Mouse (Mus musculus): ENCODE measurements around the gene 1810010D01Rik. TPM values are rescaled to one million over a fixed set of nuclear protein-coding genes. Genes with fewer than 3 reads are reported as not detected.

1810010D01Rik gene
- total RNA-seq (2022) = 1 to 10 TPM in 2 of 4 experiments, under 1 TPM in 1, not detected in 1; 0.62 to 1.6 (median 1.3) TPM

DNA sequence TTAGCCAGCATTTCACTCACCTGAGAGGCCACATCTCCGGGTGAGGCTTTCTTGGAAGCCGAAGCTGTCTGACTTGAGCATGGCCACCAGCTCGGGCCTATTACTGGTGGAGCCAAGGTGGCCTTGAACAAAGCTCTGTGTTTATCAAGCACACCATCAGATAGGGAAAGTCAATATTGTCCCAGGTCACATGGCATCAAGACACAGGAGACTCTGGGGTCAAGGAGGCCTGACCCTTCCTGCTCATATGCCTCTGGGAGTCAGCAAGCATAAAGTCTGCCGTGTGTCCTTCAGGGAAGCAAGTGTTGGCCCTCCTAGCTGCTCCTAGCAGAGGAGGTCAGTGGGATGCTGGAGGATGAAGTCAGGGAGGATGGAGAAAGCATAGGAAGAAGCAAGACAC lies at the start of gene 1810010D01Rik:
1810010D01Rik (minus strand) TSS at position 114 of the 400 bp plus-strand sequence.
- no peak for DNase-seq (ENCODE audit: low spot score in 2 of 2)

DNA sequence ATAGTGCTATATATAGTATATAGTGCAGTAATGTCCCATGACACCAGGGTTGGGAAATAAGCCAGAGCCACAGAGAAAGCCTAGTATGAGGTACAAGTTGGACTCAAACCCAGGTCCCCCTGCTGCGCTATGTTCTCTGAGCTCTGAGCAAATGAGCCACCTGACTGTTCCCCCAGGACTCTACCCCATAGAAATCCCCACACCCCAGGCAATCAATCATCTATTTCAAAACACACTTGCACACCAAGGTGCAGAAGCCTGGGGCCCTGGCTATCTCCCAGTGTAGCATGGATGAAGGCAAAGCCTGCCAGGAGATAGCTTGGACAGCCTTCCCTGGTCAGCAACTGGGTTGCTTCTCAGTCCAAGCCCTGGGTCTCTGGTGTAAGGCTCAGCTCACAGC lies 48.2 kb upstream of the 1810010D01Rik start:
- no peak for DNase-seq (ENCODE audit: low spot score in 2 of 2)

DNA sequence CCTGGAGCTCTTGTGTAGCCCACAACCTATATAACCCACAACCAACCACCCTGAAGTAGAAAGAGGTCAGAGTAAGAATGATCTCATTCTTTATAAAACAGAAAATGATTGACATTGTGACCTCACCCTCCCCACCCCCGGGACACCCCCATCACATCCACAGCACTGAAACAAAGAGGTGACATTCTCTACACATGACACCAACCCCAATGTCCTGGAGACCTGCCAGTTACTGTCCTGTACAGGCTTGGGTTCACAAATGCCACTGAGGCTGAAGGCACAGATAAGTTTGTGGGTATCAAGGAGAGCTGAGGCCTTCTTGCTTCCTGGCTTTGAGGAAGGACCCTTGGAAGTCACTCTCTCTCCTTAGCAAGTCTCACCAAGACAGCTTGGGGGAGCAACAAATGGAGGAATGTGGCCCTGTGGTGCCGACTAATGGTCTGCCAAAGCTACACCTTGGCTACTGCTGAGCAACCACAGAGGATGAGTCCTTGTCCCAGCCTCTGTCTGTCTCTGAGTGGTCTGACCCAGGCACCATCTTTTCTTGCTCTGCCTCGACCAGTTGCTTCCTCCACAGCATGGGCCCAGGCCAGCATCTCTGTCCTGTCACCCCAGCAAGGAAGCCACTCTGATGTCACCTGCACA lies 46.2 kb upstream of the 1810010D01Rik start:
- no peak for DNase-seq (ENCODE audit: low spot score in 2 of 2)

DNA sequence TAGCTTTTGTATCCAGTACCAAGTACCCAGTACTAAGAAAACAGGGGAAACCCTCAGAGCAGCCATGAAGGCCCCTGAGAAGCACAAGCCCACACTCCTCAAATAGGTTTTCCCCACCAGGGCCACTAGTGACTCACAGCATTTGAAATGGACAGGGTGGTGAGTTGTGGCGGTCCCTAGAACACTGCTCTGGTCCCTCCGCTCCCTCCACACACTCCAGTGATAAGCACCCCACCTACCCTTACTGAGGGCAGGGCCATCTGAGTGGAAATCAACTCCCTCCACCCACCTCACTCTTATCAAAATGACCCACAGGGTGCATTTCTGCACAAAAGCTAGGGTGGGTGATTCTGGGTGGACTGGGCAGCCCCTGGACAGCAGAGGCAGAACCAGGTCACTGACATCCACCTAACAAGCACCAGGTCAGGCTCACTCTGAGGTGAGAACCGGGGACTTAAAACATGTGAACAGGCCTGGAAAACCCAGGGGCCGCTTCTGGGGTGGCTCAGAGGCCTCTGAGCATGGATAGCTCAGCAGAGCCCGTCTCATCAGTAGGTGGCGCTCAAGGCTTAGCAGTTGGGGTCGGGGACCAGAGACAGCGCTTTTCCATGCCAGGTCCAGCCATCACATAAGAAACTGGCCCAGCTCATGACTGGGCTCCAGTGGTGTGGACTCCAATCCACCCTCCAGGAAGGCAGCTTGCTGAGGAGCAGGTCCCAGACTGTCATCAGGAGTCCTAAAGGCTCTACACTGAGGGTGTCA lies 45.0 kb upstream of the 1810010D01Rik start:
- DNase-seq (ENCODE audit: low spot score in 2 of 2) = peak; percentile 43 to 82

DNA sequence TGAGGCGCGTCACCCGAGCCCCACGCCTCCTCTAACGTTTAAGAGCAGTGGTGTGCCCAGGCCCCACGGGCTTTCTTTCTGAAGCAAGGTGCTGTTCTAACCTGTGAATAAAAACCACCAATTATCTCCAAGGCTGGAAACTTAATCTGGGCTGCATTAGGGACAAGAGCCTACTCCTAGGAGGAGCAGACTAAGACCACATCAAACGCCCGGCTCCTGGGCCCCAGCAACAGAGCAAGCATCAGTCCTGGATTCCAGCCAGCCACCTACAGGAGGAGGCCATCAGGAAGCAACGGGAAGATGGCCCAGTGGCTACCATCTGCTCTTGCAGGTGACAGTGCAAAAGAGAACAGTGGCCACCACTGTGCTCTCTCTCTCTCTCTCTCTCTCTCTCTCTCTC lies 42.3 kb upstream of the 1810010D01Rik start:
- DNase-seq (ENCODE audit: low spot score in 2 of 2) = no peak

DNA sequence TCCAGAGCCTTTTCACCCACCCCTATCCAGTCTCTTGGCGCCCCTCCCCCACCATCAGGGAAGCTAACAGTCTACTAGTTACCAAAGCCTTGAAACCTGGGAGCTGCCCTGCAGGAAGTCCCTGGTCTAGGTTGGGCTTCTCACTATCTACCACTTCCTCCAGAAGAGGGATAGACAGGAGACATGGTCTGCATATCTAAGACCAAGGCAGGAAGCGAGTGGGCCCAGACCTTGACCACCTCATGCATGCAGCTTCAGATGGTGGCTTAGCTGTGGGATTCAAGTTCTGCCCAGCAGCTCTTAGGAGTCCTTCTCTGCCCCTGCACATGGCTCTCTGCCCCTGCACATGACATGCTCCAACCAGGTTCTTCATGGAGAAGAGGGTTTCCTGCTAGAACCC lies 41.0 kb upstream of the 1810010D01Rik start:
- no peak for DNase-seq (ENCODE audit: low spot score in 2 of 2)

DNA sequence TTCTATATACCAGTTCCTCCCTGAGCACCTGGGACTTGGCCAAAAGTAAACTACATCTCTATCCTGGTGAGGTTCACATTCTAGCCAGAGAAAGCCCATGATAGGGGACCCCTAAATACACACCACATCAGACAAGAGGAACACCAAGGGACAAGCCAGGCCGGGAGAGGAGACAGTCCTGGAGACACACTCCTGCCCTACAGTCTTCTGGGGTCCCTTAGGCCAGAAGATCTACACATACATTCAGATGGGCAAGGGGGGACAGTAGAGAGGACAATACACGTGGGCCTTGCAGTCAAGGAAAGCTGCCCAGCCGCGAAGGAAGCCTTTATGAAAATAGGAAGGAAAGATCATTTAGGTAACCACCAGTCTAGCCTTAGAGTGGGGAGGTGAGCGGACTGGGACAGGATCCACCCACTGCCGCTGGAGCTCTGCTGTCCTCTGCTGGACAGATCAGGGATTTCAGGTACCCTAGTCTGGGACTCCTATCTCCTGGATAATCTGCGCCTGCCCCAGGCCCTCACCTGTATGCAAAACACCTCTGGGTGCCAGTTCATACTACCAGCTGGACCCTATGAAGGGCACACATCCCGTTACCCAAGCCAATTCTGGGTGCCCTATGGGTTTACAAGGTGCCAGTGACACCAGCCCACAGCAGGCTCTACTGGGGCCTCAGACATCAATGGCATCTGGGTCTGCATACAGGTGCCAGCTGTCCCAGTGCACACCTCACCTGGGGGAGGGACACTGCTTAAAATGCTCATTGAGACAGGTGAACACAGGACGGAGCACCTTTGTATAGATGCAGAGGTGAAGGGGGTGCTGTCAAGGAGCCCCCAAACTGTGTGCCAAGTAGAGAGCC lies 35.2 kb upstream of the 1810010D01Rik start:
- DNase-seq (ENCODE audit: low spot score in 2 of 2) = peak; percentile 38 to 77

DNA sequence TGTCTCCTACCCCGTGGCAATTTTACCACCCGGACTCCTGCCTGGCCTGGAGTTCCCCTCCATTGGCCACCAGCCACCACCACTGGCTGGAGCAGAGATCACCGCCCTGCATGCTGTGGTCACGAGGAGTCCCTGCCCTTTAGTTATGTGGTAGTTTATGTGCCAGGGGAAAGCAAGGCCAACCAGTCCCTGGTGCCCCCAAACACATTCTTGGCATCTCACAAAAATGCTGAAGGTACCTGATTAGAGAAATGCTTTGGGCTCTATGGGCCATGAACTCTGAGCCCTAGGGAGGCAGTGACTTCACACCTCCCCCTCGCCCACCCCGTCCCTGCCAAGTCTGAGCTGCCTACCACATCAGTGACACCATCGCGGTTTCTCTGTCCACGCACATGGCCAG lies 34.1 kb upstream of the 1810010D01Rik start:
- no peak for DNase-seq (ENCODE audit: low spot score in 2 of 2)

DNA sequence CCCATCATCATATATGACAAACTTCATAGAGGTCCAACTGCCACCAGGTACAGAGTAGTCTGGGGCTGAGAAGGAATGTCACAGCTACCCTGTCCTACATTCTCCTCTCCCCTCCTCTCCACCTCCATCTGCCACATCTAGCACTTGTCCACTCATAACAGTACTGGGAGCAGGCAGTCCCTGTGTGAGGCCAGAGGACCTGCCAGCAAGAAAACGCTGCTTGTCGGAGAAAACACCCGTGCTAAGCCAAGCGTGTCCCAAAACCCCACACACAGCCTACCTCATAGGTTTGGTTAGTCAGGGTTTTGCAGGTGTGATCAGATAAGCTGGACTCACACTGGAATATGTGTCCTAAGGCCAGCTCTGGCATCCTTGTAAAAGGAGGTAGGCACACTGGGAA lies 33.0 kb upstream of the 1810010D01Rik start:
- no peak for DNase-seq (ENCODE audit: low spot score in 2 of 2)

DNA sequence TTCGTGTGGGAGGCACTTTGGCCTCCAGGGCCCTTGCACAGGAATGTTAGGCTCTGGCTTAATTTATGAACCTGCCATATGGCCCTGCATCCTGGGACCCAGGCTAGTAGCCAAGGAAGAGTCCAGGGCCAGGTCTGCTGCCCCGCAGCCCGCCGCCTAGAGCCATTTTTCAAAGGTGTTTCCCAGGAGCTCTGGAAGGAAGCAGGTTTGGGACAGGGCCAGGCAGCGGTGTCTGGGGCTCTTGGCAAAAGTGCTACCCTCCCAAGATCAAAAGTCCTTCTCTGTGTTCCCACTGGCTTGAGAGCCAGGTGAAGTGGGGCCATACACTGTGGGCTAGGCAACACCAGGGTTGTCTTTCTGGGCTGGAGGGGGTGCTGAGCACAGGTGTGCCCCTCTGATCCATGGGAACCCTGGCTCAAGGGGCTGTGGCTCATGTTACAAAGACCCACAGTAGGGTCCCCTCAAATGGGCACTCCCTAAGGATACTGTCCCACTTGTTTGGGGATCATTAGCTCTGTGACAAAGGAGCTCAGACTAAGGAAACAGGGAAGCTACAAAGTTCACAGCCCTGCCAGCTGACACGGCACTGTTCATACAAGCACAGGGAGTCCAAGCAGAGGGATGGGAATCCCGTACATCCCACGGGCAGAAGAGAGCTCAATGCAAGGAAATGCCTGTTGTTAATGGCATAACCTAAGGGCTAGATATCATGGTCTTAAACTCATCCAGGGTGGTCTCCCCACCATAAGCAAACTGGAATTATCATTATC lies 32.0 kb upstream of the 1810010D01Rik start:
- DNase-seq (ENCODE audit: low spot score in 2 of 2) = no peak

DNA sequence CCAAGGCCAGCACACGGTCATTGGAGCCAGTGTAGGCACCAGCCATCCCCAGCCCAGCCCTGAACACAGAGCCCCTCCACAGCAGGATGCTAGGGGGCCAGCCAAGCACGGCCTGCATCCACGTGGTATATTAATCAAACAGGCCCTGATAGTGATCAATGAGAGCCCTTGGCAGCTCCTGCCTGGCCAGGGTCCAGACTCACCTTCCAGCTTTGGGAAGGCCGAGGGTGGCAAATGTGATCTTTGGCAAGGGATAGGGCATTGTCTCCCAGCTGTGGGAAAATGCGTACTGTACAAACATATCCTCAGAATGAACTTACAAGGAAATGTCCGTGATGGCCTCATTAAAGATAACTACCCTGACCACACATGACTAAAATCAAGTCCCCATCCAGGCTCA lies 31.2 kb upstream of the 1810010D01Rik start:
- no peak for DNase-seq (ENCODE audit: low spot score in 2 of 2)

DNA sequence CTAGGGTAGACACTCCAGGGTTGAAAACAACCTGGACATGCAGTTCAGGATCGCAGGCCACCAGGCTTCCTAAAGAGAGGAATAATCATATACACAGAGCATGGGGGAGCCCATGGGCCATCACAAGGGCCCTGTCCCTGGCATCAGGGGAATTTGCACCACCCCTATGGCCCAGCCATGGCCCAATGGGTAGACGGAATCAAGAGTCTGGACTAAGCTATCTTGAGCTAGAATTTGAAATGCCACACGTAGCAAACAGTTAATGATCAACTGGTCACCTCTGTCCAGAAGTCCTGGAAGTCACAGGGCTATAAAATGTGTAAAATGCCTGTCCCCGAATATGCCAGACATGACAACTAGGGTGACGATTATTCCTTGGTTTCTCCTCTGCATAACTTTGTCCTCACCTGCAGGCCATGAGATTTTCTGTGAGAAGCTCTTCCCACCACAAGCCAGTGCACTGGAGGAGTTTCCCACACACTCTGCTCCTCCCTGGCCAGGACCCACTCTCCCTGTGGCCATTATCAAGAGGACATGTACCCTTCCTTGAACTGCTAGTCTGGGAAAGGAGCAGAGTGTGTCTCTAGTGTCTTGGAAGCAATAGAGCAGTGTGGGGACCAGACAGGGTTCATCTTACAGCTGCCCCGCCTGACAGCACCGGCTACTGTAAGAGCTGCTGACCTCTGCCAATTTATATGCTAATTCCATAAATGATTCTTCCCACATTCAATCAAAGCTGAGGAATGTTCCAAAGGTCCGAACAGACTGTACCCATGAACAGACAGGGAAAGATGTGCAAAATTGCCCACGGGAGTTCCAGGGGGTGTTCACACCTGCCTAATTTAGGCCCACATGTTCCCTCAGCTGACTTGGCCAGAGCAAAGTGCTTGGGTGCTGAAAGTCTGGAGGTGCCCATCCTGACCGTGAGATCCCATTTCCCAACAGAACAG lies 27.2 kb upstream of the 1810010D01Rik start:
- no peak for DNase-seq (ENCODE audit: low spot score in 2 of 2)

DNA sequence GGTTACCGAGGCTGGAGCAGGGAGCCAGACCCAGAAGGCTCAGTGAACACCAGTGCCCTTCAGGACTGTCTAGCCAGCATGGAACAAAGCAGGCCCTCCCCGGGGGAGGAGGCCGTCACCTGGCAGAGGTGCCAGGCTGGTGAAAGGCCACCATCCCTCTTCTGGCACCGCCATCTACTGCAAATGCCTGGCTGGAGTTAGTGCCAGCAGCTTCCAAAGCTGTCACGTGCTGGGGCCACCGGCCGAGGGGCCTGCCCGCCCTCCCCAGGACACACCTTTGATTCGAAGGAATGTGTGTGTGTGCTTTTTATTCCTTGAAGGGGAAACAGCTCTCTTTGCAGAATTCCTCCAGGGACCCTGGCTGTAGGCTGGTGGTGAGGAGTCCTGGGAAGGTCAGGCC lies 23.7 kb upstream of the 1810010D01Rik start:
- no peak for DNase-seq (ENCODE audit: low spot score in 2 of 2)

DNA sequence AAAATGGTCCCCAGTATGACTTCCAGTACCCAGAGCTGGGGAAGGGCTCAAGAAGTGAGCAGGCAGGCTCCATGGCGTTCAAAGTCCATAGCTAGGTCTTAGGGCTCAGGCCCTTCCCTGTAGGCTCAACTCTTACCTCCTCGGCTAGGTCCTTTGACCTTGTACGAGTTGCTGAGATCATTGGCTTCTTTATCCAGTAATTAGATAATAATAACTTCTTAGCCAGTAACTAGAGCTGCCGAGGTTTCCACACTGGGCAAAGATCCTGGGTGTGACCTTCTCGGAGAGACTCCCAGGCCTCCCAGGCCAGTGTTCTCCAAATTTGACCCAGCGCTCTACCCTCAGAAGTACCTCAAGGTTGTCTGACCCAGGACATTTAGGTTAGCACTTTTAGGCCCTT lies 18.7 kb upstream of the 1810010D01Rik start:
- DNase-seq (ENCODE audit: low spot score in 2 of 2) = no peak

DNA sequence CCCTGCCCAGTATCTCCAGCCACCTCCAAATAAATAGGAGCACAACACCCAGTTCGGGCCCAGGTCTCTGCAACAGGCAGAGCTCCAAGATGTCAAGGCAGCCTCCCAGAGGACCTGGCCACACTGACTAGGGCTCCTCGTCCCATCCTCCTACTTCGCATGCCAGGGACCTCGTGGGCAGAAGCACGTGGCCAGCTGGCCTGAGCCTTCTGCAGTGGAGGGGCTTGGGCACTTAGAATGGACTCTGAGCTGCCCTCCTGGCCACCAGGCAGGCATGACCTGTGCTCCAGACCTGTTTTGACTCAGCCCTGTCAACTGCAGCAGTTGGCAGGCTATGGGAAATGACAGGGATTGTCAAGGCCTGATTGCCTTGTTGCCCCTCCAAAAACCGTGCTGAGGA lies 17.7 kb upstream of the 1810010D01Rik start:
- DNase-seq (ENCODE audit: low spot score in 2 of 2) = no peak

DNA sequence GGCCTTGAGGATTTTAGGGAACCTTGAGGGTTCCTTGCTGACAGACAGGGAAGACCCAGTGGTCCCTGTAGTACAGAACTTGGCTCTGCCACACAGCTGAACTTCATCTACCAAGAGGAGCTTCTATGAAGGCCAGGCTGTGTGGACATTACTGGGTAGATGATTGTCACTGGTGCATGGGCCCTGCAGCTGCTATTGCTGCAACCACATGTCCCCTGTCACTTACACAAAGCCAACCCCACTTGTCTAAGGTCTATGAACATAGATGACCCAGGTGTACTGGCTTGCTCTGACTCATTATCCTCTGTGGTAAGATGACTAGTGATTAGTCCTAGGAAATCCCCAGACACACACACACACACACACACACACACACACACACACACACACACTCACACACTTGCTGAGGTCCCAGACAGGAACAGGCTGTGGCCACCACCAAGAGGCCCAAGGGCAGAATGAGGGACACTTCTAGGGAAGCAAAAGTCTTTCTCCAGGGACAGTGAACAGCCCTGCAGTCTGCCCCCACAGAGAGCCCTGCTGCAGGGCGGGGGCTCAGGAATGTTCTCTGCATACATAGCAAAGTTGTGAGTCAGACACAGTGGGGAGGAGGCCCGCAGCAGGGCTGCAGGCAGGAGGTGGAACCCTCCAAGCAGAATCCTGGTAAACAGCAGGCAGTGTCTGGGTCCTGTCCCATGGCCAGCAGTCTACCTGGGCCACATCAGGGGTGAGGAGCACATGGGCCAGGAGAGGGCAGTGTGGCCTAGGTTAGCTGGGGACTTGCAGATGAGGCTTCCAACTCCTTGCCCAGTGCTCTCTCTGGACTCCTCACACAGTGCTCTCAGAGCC lies 14.1 kb upstream of the 1810010D01Rik start:
- peak in 1 of 2 experiments; percentile 21 for DNase-seq (ENCODE audit: low spot score in 2 of 2)

DNA sequence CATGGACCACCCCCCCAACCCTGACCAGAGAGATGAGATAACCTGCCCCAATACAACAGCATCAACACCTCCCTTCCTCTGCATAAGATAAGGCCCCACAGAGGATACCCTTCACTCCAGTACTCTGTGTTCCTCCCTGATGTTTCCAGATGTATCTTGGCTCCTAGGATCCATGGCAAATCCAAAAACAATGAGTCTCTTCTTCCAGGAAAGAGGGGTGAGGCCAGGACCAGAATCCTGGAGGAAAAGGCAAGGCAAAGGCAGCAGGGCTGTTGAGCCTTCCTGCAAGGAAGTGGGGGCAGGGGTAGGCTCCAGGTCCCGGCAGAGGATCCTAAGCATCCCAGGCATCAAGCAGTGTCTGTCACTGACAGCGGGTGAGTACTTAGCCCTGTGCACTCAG lies 13.4 kb upstream of the 1810010D01Rik start:
- no peak for DNase-seq (ENCODE audit: low spot score in 2 of 2)

DNA sequence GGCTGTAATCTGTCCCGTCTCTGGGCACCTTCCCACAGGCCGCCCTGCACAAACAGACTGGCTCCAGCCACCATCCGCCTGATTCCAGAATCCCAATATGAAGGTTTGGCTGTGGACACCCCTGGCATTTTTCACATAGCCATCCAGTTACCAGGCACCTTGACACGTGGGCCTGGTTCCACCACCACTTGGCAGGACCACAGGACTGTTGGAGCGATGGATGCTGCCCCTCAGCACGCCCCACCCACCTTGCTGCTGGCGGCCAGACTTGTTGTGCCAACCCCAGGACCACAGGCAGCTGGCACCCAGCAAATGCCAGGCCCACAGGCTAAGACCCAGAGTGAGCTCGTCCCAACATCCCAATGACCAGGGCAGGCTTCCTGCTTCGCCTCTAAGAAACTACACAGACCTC lies 11.5 kb upstream of the 1810010D01Rik start:
- no peak for DNase-seq (ENCODE audit: low spot score in 2 of 2)

DNA sequence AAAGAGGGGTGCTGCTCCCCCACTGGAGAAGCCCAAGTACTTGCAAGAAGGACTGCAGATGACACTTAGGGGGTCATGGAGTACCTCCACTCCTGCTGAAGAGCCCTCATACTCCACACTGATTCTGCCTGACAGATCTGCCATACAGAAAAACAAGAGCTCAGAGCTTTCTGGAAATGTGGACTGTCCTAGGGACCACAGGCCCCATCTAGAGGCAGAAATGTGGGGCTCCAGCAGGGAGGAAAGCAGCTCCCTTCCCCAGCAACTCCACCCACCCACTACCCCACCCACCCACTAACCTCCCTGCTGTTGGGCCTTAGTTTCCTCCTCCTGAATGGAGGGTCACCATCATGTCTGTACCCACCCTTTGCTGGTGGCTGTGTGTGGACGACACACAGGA lies 8.7 kb upstream of the 1810010D01Rik start:
- no peak for DNase-seq (ENCODE audit: low spot score in 2 of 2)

All from layer of hippocampus, adult 8-10 months (tissue).